Mouse (Mus musculus) CH12.LX (cell line): Measurements from ENCODE around the gene Tcf25. TPM values are rescaled to one million over a fixed set of nuclear protein-coding genes. Genes with fewer than 3 reads are reported as not detected.

Source experiments
- DNase-seq: peaks from one replicate; pipeline ENCODE4 v3.0.0-alpha.2; 2013; ENCODE audit errors: extremely low read depth
- H3K27ac ChIP-seq: 2 replicates; pipeline ENCODE4 v1.5.1; 2012; ENCODE audit warnings: low read depth, mild to moderate bottlenecking, control low read depth, moderate library complexity; ENCODE audit not compliant: insufficient read depth
- H3K27me3 ChIP-seq: replicated peaks from 2 replicates; pipeline ENCODE3; 2012; ENCODE audit warnings: inconsistent platforms
- H3K36me3 ChIP-seq, 2 experiments: replicated peaks in 1 of 2; 2 replicates each; pipeline versions ENCODE3 to v1.6.1; 2012; ENCODE audit warnings: inconsistent platforms in 1 of 2, low read length in 1 of 2, mild to moderate bottlenecking in 1 of 2, mixed read lengths in 1 of 2, moderate library complexity in 1 of 2; ENCODE audit not compliant: control insufficient read depth in 1 of 2, insufficient read depth in 1 of 2
- H3K4me1 ChIP-seq, 2 experiments: 2 replicates each; pipeline ENCODE4 v1.6.1; 2012; ENCODE audit warnings: inconsistent platforms in 1 of 2, moderate library complexity in 1 of 2; ENCODE audit not compliant: insufficient read depth in 2 of 2, control insufficient read depth in 1 of 2
- H3K4me2 ChIP-seq: 2 replicates; pipeline ENCODE4 v1.6.1; 2012; ENCODE audit warnings: low read depth, mild to moderate bottlenecking, control low read depth; ENCODE audit not compliant: poor library complexity, insufficient read depth, severe bottlenecking
- H3K4me3 ChIP-seq, 3 experiments: fragments of 150-350 bp in 1 of 3; sonication (generic) in 1 of 3; replicated peaks in 1 of 3; 2 replicates each; pipeline versions ENCODE3 to v1.5.1; 2011 to 2012; ENCODE audit warnings: low read depth in 2 of 3, low read length in 2 of 3, mild to moderate bottlenecking in 2 of 3, moderate library complexity in 2 of 3, control low read depth in 1 of 3, improper control_type of control experiment in 1 of 3, inconsistent platforms in 1 of 3, mixed read lengths in 1 of 3; ENCODE audit not compliant: poor library complexity in 1 of 3
- H3K79me2 ChIP-seq: replicated peaks from 2 replicates; pipeline ENCODE4 v1.6.1; 2012; ENCODE audit warnings: mild to moderate bottlenecking, moderate library complexity; ENCODE audit not compliant: control insufficient read depth, poor library complexity, insufficient read depth, severe bottlenecking; ENCODE audit errors: extremely low read depth
- H3K9ac ChIP-seq: 2 replicates; pipeline ENCODE4 v1.6.1; 2012; ENCODE audit warnings: low read depth, mild to moderate bottlenecking, control low read depth, moderate library complexity; ENCODE audit not compliant: insufficient read depth
- H3K9me3 ChIP-seq: replicated peaks from 2 replicates; pipeline ENCODE3; 2012; ENCODE audit warnings: low read length, inconsistent platforms, mixed read lengths
- CHD2 ChIP-seq: IDR thresholded peaks from 2 replicates; pipeline ENCODE4 v1.6.1; 2011; ENCODE audit warnings: low read length, improper control_type of control experiment
- ELF1 ChIP-seq: IDR thresholded peaks from 2 replicates; pipeline ENCODE4 v1.6.1; 2014; ENCODE audit warnings: low read depth, mild to moderate bottlenecking, inconsistent platforms, low read length, improper control_type of control experiment
- EP300 ChIP-seq: IDR thresholded peaks from 2 replicates; pipeline ENCODE4 v1.6.1; 2011; ENCODE audit warnings: low read length, improper control_type of control experiment
- ETS1 ChIP-seq: conservative IDR thresholded peaks from 2 replicates; pipeline ENCODE4 v1.6.1; 2012; ENCODE audit warnings: low read depth, mild to moderate bottlenecking, inconsistent platforms, low read length, improper control_type of control experiment, moderate library complexity
- GABPA ChIP-seq: IDR thresholded peaks from 2 replicates; pipeline ENCODE4 v1.6.1; 2012; ENCODE audit warnings: low read depth, low read length, improper control_type of control experiment, inconsistent platforms; ENCODE audit not compliant: insufficient replicate concordance
- HCFC1 ChIP-seq: IDR thresholded peaks from 2 replicates; pipeline ENCODE4 v1.6.1; 2012; ENCODE audit warnings: low read depth, mild to moderate bottlenecking, inconsistent platforms, low read length, improper control_type of control experiment
- JUN ChIP-seq: IDR thresholded peaks from 2 replicates; pipeline ENCODE4 v1.6.1; 2011; ENCODE audit warnings: low read depth, mild to moderate bottlenecking, low read length, improper control_type of control experiment, moderate library complexity; ENCODE audit not compliant: insufficient read depth
- JUND ChIP-seq: conservative IDR thresholded peaks from 2 replicates; pipeline ENCODE4 v1.6.1; 2011; ENCODE audit warnings: low read depth, low read length, improper control_type of control experiment
- KAT2A ChIP-seq: IDR thresholded peaks from 2 replicates; pipeline ENCODE4 v1.6.1; 2012; ENCODE audit warnings: low read length, improper control_type of control experiment, inconsistent platforms; ENCODE audit not compliant: insufficient replicate concordance
- MAX ChIP-seq: IDR thresholded peaks from 2 replicates; pipeline ENCODE4 v1.6.1; 2011; ENCODE audit warnings: low read length, improper control_type of control experiment
- POLR2A ChIP-seq: IDR thresholded peaks from 2 replicates; pipeline ENCODE4 v1.6.1; 2011; ENCODE audit warnings: low read depth, mild to moderate bottlenecking, improper control_type of control experiment, low read length
- POLR2AphosphoS2 ChIP-seq: IDR thresholded peaks from 2 replicates; pipeline ENCODE4 v1.6.1; 2011; ENCODE audit warnings: low read depth, low read length, improper control_type of control experiment
- RAD21 ChIP-seq: IDR thresholded peaks from 2 replicates; pipeline ENCODE4 v1.6.1; 2011; ENCODE audit warnings: low read depth, mild to moderate bottlenecking, low read length, improper control_type of control experiment, moderate library complexity
- RCOR1 ChIP-seq: conservative IDR thresholded peaks from 2 replicates; pipeline ENCODE4 v1.6.1; 2012; ENCODE audit warnings: low read depth, mild to moderate bottlenecking, inconsistent platforms, low read length, improper control_type of control experiment
- SIN3A ChIP-seq: IDR thresholded peaks from 2 replicates; pipeline ENCODE4 v1.6.1; 2012; ENCODE audit warnings: low read length, improper control_type of control experiment, inconsistent platforms
- SMC3 ChIP-seq: IDR thresholded peaks from 2 replicates; pipeline ENCODE4 v1.6.1; 2011; ENCODE audit warnings: low read depth, low read length, improper control_type of control experiment
- TBP ChIP-seq: conservative IDR thresholded peaks from 2 replicates; pipeline ENCODE4 v1.6.1; 2011; ENCODE audit warnings: low read depth, low read length, improper control_type of control experiment
- TCF12 ChIP-seq: IDR thresholded peaks from 2 replicates; pipeline ENCODE4 v1.6.1; 2014; ENCODE audit warnings: low read depth, mild to moderate bottlenecking, inconsistent platforms, low read length, improper control_type of control experiment
- UBTF ChIP-seq: IDR thresholded peaks from 2 replicates; pipeline ENCODE4 v1.6.1; 2012; ENCODE audit warnings: low read depth, mild to moderate bottlenecking, inconsistent platforms, low read length, improper control_type of control experiment, moderate library complexity
- USF2 ChIP-seq: conservative IDR thresholded peaks from 2 replicates; pipeline ENCODE4 v1.6.1; 2011; ENCODE audit warnings: low read depth, low read length, improper control_type of control experiment
- ZC3H11A ChIP-seq: IDR thresholded peaks from 2 replicates; pipeline ENCODE4 v1.6.1; 2012; ENCODE audit warnings: low read depth, mild to moderate bottlenecking, inconsistent platforms, low read length, improper control_type of control experiment
- ZKSCAN1 ChIP-seq: IDR thresholded peaks from 2 replicates; pipeline ENCODE4 v1.6.1; 2012; ENCODE audit warnings: low read depth, inconsistent platforms, low read length, improper control_type of control experiment, borderline replicate concordance
- ZMIZ1 ChIP-seq: IDR thresholded peaks from 2 replicates; pipeline ENCODE4 v1.6.1; 2012; ENCODE audit warnings: low read depth, mild to moderate bottlenecking, inconsistent platforms, low read length, improper control_type of control experiment
- ZNF384 ChIP-seq: IDR thresholded peaks from 2 replicates; pipeline ENCODE4 v1.6.1; 2012; ENCODE audit warnings: low read depth, low read length, improper control_type of control experiment, inconsistent platforms
- dilution Hi-C: fragments of 300-500 bp; cut with MboI; formaldehyde crosslinking; loops from 2 replicates; pipeline ENCODE4 v1.14.3; 2020; ENCODE audit warnings: low sequenced_read_pairs; ENCODE audit not compliant: extremely low pct_unique_long_range_greater_than_20kb, extremely low pct_ligation_motif_present
- in situ Hi-C: fragments of 300-500 bp; cut with MboI; formaldehyde crosslinking; loops from 3 replicates; pipeline ENCODE4 v1.14.3; 2019; ENCODE audit warnings: low sequenced_read_pairs, low pct_ligation_motif_present, low pct_unique_long_range_greater_than_20kb, mixed read lengths
- polyA plus RNA-seq: library from polyadenylated mRNA; unstranded; fragments of >175 nt; gene quantifications from 2 replicates; pipeline ENCODE4 v1.2.1, GENCODE M21; 2012; ENCODE audit warnings: low read depth; ENCODE audit not compliant: insufficient read length
- total RNA-seq, 2 experiments: library from RNA; depleted of rRNA; stranded (reverse); fragments of 300-350 nt in 1 of 2; fragments of >200 nt in 1 of 2; gene quantifications; 2 replicates each; pipeline ENCODE4 v1.2.3; 2012 to 2014

The Tcf25 gene
- total and polyA plus RNA-seq, 3 experiments = 168 to 393 (median 207) TPM

DNA sequence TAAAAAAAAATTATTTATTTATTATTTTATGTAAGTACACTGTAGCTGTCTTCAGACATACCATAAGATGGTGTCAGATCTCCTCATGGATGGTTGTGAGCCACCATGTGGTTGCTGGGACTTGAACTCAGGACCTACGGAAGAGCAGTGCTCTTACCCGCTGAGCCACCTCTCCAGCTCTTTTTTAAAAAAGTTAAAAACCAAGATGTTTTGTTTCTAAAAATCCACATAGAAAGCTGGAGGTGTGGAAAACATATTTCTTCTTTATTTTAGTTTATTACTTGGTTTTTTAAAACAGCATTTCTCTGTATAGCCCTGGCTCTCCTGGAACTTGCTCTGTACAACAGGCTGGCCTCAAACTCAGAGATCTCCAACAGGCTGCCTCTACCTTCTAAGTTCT lies 45.0 kb upstream of the Tcf25 start:
- H3K9me3 ChIP-seq = no peaks in the 10 kb centered on the region
- peaks cover 42% of the 10 kb centered on the region for H3K27me3 ChIP-seq
- H3K4me3 ChIP-seq = no peak overlapping the region
- TF ChIP-seq TCF12 = no peak
- no peak for TF ChIP-seq ZKSCAN1
- no peak for TF ChIP-seq RCOR1
- no peak overlapping the region for H3K4me2 ChIP-seq
- H3K79me2 ChIP-seq = no peaks in the 10 kb centered on the region
- H3K36me3 ChIP-seq = no peaks in the 10 kb centered on the region
- no peak for DNase-seq
- dilution Hi-C loops (no loop called here), in situ Hi-C loops (loop anchor here (5.0 kb wide), 1 partner anchor 34 kb away; no protein-coding TSS in a partner anchor)
- H3K4me1 ChIP-seq = peaks cover 8 to 22% of the 10 kb centered on the region in 2 experiments
- H3K27ac ChIP-seq = no peak overlapping the region
- H3K9ac ChIP-seq = no peak overlapping the region

DNA sequence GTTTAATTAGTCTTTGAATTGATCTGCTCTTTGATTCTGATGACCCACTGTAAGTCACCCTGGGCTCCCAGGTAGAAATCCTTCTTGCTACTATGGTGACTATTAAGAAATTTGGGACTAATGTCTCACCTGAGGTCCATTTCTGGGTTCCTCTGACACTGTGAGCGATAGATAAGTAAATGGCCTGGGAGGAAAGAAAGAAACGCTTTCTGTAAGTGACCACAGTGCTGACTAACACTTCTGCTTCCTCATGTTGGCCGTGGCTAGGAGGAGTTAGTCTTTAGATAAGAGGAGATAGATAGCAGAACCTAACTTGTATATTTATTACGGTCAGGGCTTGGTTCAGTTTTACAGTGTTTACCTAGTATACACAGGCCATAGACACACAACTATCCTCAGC lies 44.2 kb upstream of the Tcf25 start:
- Histone ChIP-seq H3K27ac (no peak overlapping the region), H3K36me3 (no peaks in the 10 kb centered on the region), H3K79me2 (no peaks in the 10 kb centered on the region), H3K4me3 (no peak overlapping the region), H3K9ac (no peak overlapping the region), H3K27me3 (peaks cover 50% of the 10 kb centered on the region), H3K4me2 (no peak overlapping the region), H3K4me1 (peaks cover 8 to 30% of the 10 kb centered on the region in 2 experiments), H3K9me3 (no peaks in the 10 kb centered on the region)
- in situ Hi-C loops (loop anchor here (5.0 kb wide), 1 partner anchor 33 kb away; no protein-coding TSS in a partner anchor), dilution Hi-C loops (no loop called here)
- TF ChIP-seq CHD2 (no peak), SIN3A (no peak), USF2 (no peak), HCFC1 (no peak), POLR2A (no peak), RAD21 (no peak), KAT2A (no peak), UBTF (no peak), ELF1 (no peak)
- no peak for DNase-seq

DNA sequence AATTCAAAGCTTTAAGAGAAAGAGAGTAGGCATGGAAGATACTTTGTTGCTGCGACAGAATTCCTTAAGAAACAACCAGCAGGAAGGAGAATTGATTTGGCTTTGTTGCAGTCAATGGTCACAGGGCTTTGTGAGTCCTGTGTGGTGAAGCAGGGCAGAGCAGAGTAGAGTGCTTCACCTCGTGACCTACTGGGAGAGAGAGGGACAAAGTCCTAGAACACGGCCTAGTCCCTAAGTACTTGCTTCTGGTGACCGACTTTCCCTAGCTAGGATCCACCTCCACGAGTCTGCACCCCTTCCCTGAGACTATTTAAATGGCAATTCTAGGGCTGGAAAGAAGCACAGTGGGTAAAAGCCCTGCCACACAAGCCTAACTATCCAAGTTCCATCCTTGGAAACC lies 43.6 kb upstream of the Tcf25 start:
- DNase-seq = no peak
- no peak overlapping the region for H3K4me2 ChIP-seq
- in situ Hi-C loops (loop anchor here (5.0 kb wide), 1 partner anchor 32 kb away; no protein-coding TSS in a partner anchor), dilution Hi-C loops (no loop called here)
- H3K4me3 ChIP-seq = no peak overlapping the region
- no peaks in the 10 kb centered on the region for H3K9me3 ChIP-seq
- no peak overlapping the region for H3K9ac ChIP-seq
- no peaks in the 10 kb centered on the region for H3K36me3 ChIP-seq
- H3K27me3 ChIP-seq = peaks cover 55% of the 10 kb centered on the region
- H3K79me2 ChIP-seq = no peaks in the 10 kb centered on the region
- H3K27ac ChIP-seq = no peak overlapping the region
- TF ChIP-seq ZKSCAN1 = no peak
- TF ChIP-seq HCFC1 = no peak
- TF ChIP-seq SIN3A = no peak
- no peak for TF ChIP-seq SMC3
- no peak for TF ChIP-seq POLR2AphosphoS2
- TF ChIP-seq ZNF384 = no peak
- no peak for TF ChIP-seq TBP
- TF ChIP-seq ZC3H11A = no peak
- no peak for TF ChIP-seq ETS1
- TF ChIP-seq GABPA = no peak
- TF ChIP-seq EP300 = no peak
- TF ChIP-seq ZMIZ1 = no peak
- no peak for TF ChIP-seq JUN
- no peak for TF ChIP-seq USF2
- no peak for TF ChIP-seq JUND
- no peak for TF ChIP-seq CHD2
- no peak for TF ChIP-seq MAX
- peaks cover 8 to 33% of the 10 kb centered on the region in 2 experiments for H3K4me1 ChIP-seq
